Mouse (Mus musculus) Patski (cell line): ENCODE measurements around the gene Prickle4. TPM values are rescaled to one million over a fixed set of nuclear protein-coding genes. Genes with fewer than 3 reads are reported as not detected.

Source experiments
- ATAC-seq: fragments of 100-300 bp; one replicate; pipeline ENCODE4 v1.8.0; 2021
- CTCF ChIA-PET: fragments of 350-600 bp; sonication (Branson Sonifier 250); formaldehyde crosslinking; loops from one replicate; lab custom pipeline; 2022; ENCODE audit warnings: inconsistent platforms; lab: Charles Lee
- POLR2A ChIA-PET: fragments of 350-600 bp; sonication (Branson Sonifier 250); formaldehyde crosslinking; loops from one replicate; lab custom pipeline; 2022; ENCODE audit warnings: antibody characterized with exemption, inconsistent platforms; lab: Charles Lee
- DNase-seq: peaks from one replicate; pipeline ENCODE4 v3.0.0-alpha.2; 2011; ENCODE audit warnings: low read depth, low spot score
- H3K27me3 ChIP-seq: fragments of 371-371 bp; one replicate; pipeline ENCODE4 v1.5.1; 2021
- CTCF ChIP-seq: fragments of 100-300 bp; IDR thresholded peaks from one replicate; pipeline ENCODE4 v1.5.1; 2021
- in situ Hi-C: fragments of 300-500 bp; cut with MboI; formaldehyde crosslinking; loops from 3 replicates; pipeline ENCODE4 v1.11.1; 2018; ENCODE audit warnings: low pct_unique_long_range_greater_than_20kb, mixed read lengths
- polyA plus RNA-seq: library from polyadenylated mRNA; unstranded; gene quantifications from one replicate; pipeline ENCODE4 v1.2.3, GENCODE M21; 2021

Gene Prickle4
- polyA plus RNA-seq, 1 experiment from 2014 or later, result 5.5 TPM

DNA sequence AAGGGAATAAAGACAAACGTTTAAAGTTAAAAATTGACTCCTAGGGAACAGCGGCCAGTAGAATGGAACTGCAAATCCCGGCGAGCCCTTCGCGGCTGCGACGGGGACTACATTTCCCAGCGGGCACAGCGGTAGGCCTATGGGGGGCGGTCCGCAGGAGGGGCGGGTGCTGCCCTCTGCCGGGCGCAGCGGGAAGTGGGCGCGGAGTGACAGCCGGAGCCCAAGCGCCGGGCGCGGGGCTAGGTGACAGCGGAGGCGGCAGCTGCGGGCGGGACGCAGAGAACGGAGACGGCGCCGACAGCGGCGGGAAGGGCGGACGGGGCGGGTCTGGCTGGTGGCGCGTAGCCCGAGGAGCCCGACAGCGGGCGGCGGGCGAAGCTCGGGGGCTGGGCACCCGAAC is 42.3 kb upstream of the Prickle4 start, which contains the start of gene Tfeb:
Gene Tfeb (plus strand): TSS at position 175 of the 400 bp plus-strand sequence.
- TF ChIP-seq CTCF, result no peak
- POLR2A ChIA-PET, result interaction anchor here (0.6 to 6.6 kb wide), 2 partner anchors 22 to 103 kb away, joined by 3 to 91 read pairs; no protein-coding TSS in a partner anchor
- H3K27me3 ChIP-seq, result no peaks in the 10 kb centered on the region
- peak; percentile 42 for ATAC-seq
- peak; percentile 43 for DNase-seq
- CTCF ChIA-PET, result interaction anchor here (1.0 to 2.8 kb wide), 5 partner anchors 10 to 57 kb away, joined by 3 to 14 read pairs (median 4); partner anchors contain the start of gene Pgc
- in situ Hi-C loops, result no loop called here

GRCm38 (mm10) chr17:47735553-47736100 is 41.1 kb upstream of the Prickle4 start:
- TF ChIP-seq CTCF, result no peak
- POLR2A ChIA-PET, result interaction anchor here (0.6 to 6.6 kb wide), 2 partner anchors 23 to 1615 kb away, joined by 3 to 91 read pairs; no protein-coding TSS in a partner anchor
- ATAC-seq (no peak), DNase-seq (no peak)
- in situ Hi-C loops, result no loop called here
- CTCF ChIA-PET, result no interaction called here
- no peaks in the 10 kb centered on the region for H3K27me3 ChIP-seq

GRCm38 (mm10) chr17:47730633-47731575 is 36.4 kb upstream of the Prickle4 start:
- POLR2A ChIA-PET, result no interaction called here
- peaks cover 10% of the 10 kb centered on the region for H3K27me3 ChIP-seq
- no peak for ATAC-seq
- no peak for TF ChIP-seq CTCF
- in situ Hi-C loops, result loop anchor here (5.0 kb wide), 1 partner anchor 34 kb away; no protein-coding TSS in a partner anchor
- no peak for DNase-seq
- CTCF ChIA-PET, result no interaction called here

DNA sequence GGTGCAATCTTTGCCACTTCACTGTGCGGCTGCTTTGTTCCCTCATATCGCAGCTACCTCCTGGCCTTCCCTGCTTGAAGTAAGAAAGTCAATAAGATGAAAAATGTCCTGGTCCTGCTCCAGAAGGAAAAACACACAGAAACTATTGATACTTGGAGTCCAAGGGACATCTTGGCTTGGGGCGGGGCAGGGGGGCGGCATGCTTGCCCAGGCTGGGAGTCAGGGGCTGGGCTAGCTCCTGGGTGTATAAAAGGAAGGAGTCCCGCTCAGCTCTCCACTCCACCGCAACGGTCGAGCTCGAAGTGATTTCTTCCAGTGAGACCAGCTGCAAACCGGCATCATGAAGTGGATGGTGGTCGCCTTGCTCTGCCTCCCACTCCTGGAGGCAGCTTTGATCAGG is 32.0 kb upstream of the Prickle4 start, which contains the start of gene Pgc:
Gene Pgc (plus strand): TSS at position 277 of the 400 bp plus-strand sequence.
- TF ChIP-seq CTCF, result no peak
- POLR2A ChIA-PET, result no interaction called here
- ATAC-seq, result no peak
- in situ Hi-C loops, result no loop called here
- DNase-seq, result no peak
- H3K27me3 ChIP-seq, result peaks cover 16% of the 10 kb centered on the region
- CTCF ChIA-PET, result interaction anchor here (1.0 kb wide), 1 partner anchor 10 kb away, joined by 3 read pairs; the partner anchor contains the start of gene Tfeb

- no peak for DNase-seq
- in situ Hi-C loops, result no loop called here
- POLR2A ChIA-PET, result no interaction called here
- H3K27me3 ChIP-seq, result peaks cover 21% of the 10 kb centered on the region
- ATAC-seq, result no peak
- CTCF ChIA-PET, result no interaction called here
- no peak for TF ChIP-seq CTCF
These were observed 26.6 kb upstream of the Prickle4 start for GRCm38 (mm10) chr17:47721183-47721582.

DNA sequence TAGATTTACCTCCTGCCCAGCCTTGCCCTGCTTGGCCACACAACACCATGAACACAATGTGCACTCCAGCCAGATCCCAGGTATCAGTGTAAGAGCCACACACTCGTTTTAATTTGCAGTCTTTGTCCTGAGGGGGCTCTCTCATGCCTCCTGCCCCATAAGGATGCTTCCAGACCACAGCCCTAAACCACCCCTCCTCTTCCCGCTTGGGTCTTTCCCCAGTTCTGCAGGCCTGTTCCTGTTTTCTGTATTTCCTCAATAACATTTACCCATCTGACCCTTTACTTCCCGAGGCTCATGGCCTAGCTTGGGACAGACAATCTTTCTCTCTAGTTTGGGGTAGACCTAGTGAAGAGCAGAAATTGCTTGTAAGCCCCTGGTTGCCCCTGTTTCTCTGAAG is 20.5 kb upstream of the Prickle4 start:
- TF ChIP-seq CTCF, result no peak
- CTCF ChIA-PET, result no interaction called here
- H3K27me3 ChIP-seq, result peaks cover 15% of the 10 kb centered on the region
- DNase-seq, result no peak
- POLR2A ChIA-PET, result no interaction called here
- in situ Hi-C loops, result no loop called here
- no peak for ATAC-seq

- DNase-seq (no peak), ATAC-seq (no peak)
- TF ChIP-seq CTCF, result no peak
- in situ Hi-C loops, result no loop called here
- CTCF ChIA-PET, result no interaction called here
- POLR2A ChIA-PET, result no interaction called here
- H3K27me3 ChIP-seq, result peaks cover 6% of the 10 kb centered on the region
These were observed 18.5 kb upstream of the Prickle4 start for GRCm38 (mm10) chr17:47712889-47713571.

DNA sequence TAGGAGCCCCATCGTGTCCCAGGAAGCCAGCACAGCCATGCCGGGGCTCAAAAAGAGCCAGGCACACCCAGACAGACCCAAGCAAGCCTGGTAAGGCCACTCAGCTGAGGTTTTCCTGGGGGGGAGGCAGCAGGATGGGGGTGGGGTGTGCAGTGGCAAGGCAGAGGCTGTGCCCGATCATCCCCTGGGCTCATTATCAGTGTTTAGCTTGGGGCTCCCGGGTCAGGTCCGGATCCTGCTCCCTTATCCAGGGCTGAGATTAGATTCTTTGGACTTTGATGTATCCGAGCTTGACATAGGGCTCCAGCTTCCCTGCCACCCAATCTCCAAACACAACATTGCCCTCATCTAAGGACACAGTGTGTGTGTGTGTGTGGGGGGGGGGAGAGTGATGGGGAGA is 17.3 kb upstream of the Prickle4 start:
- no peak for ATAC-seq
- ChIA-PET CTCF (no interaction called here), POLR2A (interaction anchor here (0.6 kb wide), 1 partner anchor 702 kb away, joined by 3 read pairs; the partner anchor contains the start of gene Ubr2)
- in situ Hi-C loops, result no loop called here
- TF ChIP-seq CTCF, result no peak
- no peak for DNase-seq
- peaks cover 6% of the 10 kb centered on the region for H3K27me3 ChIP-seq

GRCm38 (mm10) chr17:47710036-47710435 is 15.5 kb upstream of the Prickle4 start:
- peaks cover 3% of the 10 kb centered on the region for H3K27me3 ChIP-seq
- in situ Hi-C loops, result no loop called here
- ChIA-PET CTCF (interaction anchor here (1.1 kb wide), 1 partner anchor 82 kb away, joined by 3 read pairs; no protein-coding TSS in a partner anchor), POLR2A (no interaction called here)
- no peak for TF ChIP-seq CTCF
- no peak for DNase-seq
- ATAC-seq, result no peak

DNA sequence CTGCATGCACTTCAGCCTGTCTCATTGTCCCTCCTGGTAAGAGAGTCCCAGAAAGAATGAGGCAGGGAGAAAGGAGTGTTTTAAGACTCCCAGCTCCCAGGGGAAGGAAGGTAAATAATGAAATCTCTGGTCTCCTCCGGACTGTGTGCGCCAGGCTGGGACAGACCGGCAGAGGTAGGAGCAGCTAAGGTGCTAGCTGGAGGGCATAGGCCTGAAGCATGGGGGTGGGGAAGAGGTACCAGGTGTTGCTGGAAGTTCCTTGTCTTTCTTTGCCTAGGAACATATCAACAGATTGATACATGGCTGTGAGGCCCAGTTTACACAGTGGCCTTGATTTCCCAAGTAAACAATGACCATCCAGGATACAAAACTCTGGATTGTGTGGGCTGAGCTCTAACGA is 14.4 kb upstream of the Prickle4 start:
- in situ Hi-C loops, result no loop called here
- ATAC-seq (no peak), DNase-seq (no peak)
- CTCF ChIA-PET, result interaction anchor here (1.1 kb wide), 1 partner anchor 84 kb away, joined by 3 read pairs; no protein-coding TSS in a partner anchor
- POLR2A ChIA-PET, result no interaction called here
- H3K27me3 ChIP-seq, result no peaks in the 10 kb centered on the region
- no peak for TF ChIP-seq CTCF
